Mouse (Mus musculus): ENCODE results near the gene Dcdc2c. TPM values are rescaled to one million over a fixed set of nuclear protein-coding genes. Genes with fewer than 3 reads are reported as not detected.
A peak's percentile ranks its signal among the peaks of the same experiment; 100 is the strongest.

Gene Dcdc2c
- polyA plus RNA-seq, 1 experiment from 2014 or later, result not detected

- WGBS, result 88% methylated on average over 5 of the region's 5 CpGs
- no peaks in the 10 kb centered on the region for H3K27me3 ChIP-seq (replicated peaks; ENCODE audit: control insufficient read depth, insufficient read depth, low read length)
- no peak overlapping the region for H3K9ac ChIP-seq (replicated peaks; ENCODE audit: low read depth, low read length)
- no peak for ATAC-seq
- no peak overlapping the region for H3K4me2 ChIP-seq (ENCODE audit: low read length)
- no peaks in the 10 kb centered on the region for H3K9me3 ChIP-seq (ENCODE audit: control insufficient read depth, low read length)
- H3K36me3 ChIP-seq (ENCODE audit: control insufficient read depth, insufficient read depth), result no peaks in the 10 kb centered on the region
- H3K27ac ChIP-seq (ENCODE audit: low read length), result no peak overlapping the region
- H3K4me1 ChIP-seq (replicated peaks; ENCODE audit: control insufficient read depth, insufficient read depth, low read length), result no peaks in the 10 kb centered on the region
- H3K4me3 ChIP-seq (replicated peaks; ENCODE audit: low read length), result no peak overlapping the region
These were observed 57.9 kb downstream of the Dcdc2c start for GRCm38 (mm10) chr12:28494289-28494688.

- Histone ChIP-seq H3K9me3 (ENCODE audit: control insufficient read depth, low read length) (no peaks in the 10 kb centered on the region), H3K27ac (ENCODE audit: low read length) (no peak overlapping the region), H3K4me2 (ENCODE audit: low read length) (no peak overlapping the region), H3K36me3 (ENCODE audit: control insufficient read depth, insufficient read depth) (no peaks in the 10 kb centered on the region), H3K27me3 (replicated peaks; ENCODE audit: control insufficient read depth, insufficient read depth, low read length) (no peaks in the 10 kb centered on the region), H3K4me3 (replicated peaks; ENCODE audit: low read length) (no peak overlapping the region), H3K9ac (replicated peaks; ENCODE audit: low read depth, low read length) (no peak overlapping the region), H3K4me1 (replicated peaks; ENCODE audit: control insufficient read depth, insufficient read depth, low read length) (no peaks in the 10 kb centered on the region)
- WGBS, result 73% methylated on average over 10 of the region's 10 CpGs
- no peak for ATAC-seq
These were observed 69.6 kb downstream of the Dcdc2c start for GRCm38 (mm10) chr12:28482483-28483160.

- no peaks in the 10 kb centered on the region for H3K27me3 ChIP-seq (replicated peaks; ENCODE audit: control insufficient read depth, insufficient read depth, low read length)
- peak; percentile 95 for ATAC-seq
- H3K4me2 ChIP-seq (ENCODE audit: low read length), result no peak overlapping the region
- no peak overlapping the region for H3K27ac ChIP-seq (ENCODE audit: low read length)
- no peaks in the 10 kb centered on the region for H3K9me3 ChIP-seq (ENCODE audit: control insufficient read depth, low read length)
- H3K4me1 ChIP-seq (replicated peaks; ENCODE audit: control insufficient read depth, insufficient read depth, low read length), result peaks cover 7% of the 10 kb centered on the region
- no peaks in the 10 kb centered on the region for H3K36me3 ChIP-seq (ENCODE audit: control insufficient read depth, insufficient read depth)
- 7% methylated on average over 2 of the region's 2 CpGs for WGBS
- no peak overlapping the region for H3K9ac ChIP-seq (replicated peaks; ENCODE audit: low read depth, low read length)
- no peak overlapping the region for H3K4me3 ChIP-seq (replicated peaks; ENCODE audit: low read length)
These were observed 91.2 kb downstream of the Dcdc2c start for GRCm38 (mm10) chr12:28460951-28461431.

GRCm38 (mm10) chr12:28460523-28460922 lies 91.7 kb downstream of the Dcdc2c start:
- ATAC-seq, result no peak
- Histone ChIP-seq H3K36me3 (ENCODE audit: control insufficient read depth, insufficient read depth) (no peaks in the 10 kb centered on the region), H3K27me3 (replicated peaks; ENCODE audit: control insufficient read depth, insufficient read depth, low read length) (no peaks in the 10 kb centered on the region), H3K9me3 (ENCODE audit: control insufficient read depth, low read length) (no peaks in the 10 kb centered on the region), H3K9ac (replicated peaks; ENCODE audit: low read depth, low read length) (no peak overlapping the region), H3K27ac (ENCODE audit: low read length) (peak overlapping the region; percentile 59; the same call in 1 of the 2 replicates), H3K4me3 (replicated peaks; ENCODE audit: low read length) (no peak overlapping the region), H3K4me1 (replicated peaks; ENCODE audit: control insufficient read depth, insufficient read depth, low read length) (peaks cover 7% of the 10 kb centered on the region), H3K4me2 (ENCODE audit: low read length) (no peak overlapping the region)
- WGBS, result 5% methylated on average over 7 of the region's 7 CpGs

GRCm38 (mm10) chr12:28458786-28459185 lies 93.4 kb downstream of the Dcdc2c start:
- 79% methylated on average over 5 of the region's 5 CpGs for WGBS
- Histone ChIP-seq H3K9me3 (ENCODE audit: control insufficient read depth, low read length) (no peaks in the 10 kb centered on the region), H3K4me1 (replicated peaks; ENCODE audit: control insufficient read depth, insufficient read depth, low read length) (peaks cover 7% of the 10 kb centered on the region), H3K4me3 (replicated peaks; ENCODE audit: low read length) (no peak overlapping the region), H3K9ac (replicated peaks; ENCODE audit: low read depth, low read length) (no peak overlapping the region), H3K4me2 (ENCODE audit: low read length) (no peak overlapping the region), H3K36me3 (ENCODE audit: control insufficient read depth, insufficient read depth) (no peaks in the 10 kb centered on the region), H3K27ac (ENCODE audit: low read length) (no peak overlapping the region), H3K27me3 (replicated peaks; ENCODE audit: control insufficient read depth, insufficient read depth, low read length) (no peaks in the 10 kb centered on the region)
- ATAC-seq, result no peak

- ATAC-seq, result no peak
- no peaks in the 10 kb centered on the region for H3K36me3 ChIP-seq (ENCODE audit: control insufficient read depth, insufficient read depth)
- 75% methylated on average over 5 of the region's 5 CpGs for WGBS
These were observed 115.7 kb downstream of the Dcdc2c start for GRCm38 (mm10) chr12:28436536-28436935.

GRCm38 (mm10) chr12:28432729-28433067 lies 119.5 kb downstream of the Dcdc2c start:
- Histone ChIP-seq H3K9me3 (ENCODE audit: control insufficient read depth, low read length) (peaks cover 5% of the 10 kb centered on the region; the same call in 1 of the 2 replicates), H3K36me3 (ENCODE audit: control insufficient read depth, insufficient read depth) (no peaks in the 10 kb centered on the region), H3K9ac (replicated peaks; ENCODE audit: low read depth, low read length) (no peak overlapping the region), H3K4me3 (replicated peaks; ENCODE audit: low read length) (no peak overlapping the region), H3K27me3 (replicated peaks; ENCODE audit: control insufficient read depth, insufficient read depth, low read length) (no peaks in the 10 kb centered on the region), H3K4me1 (replicated peaks; ENCODE audit: control insufficient read depth, insufficient read depth, low read length) (peaks cover 13% of the 10 kb centered on the region), H3K27ac (ENCODE audit: low read length) (no peak overlapping the region; the same call in 1 of the 2 replicates), H3K4me2 (ENCODE audit: low read length) (no peak overlapping the region)
- peak; percentile 47 for ATAC-seq
- 76% methylated on average over 3 of the region's 3 CpGs for WGBS

More at GRCm38 (mm10) chr12:28436536-28436935, 115.7 kb downstream of the Dcdc2c start:
- Histone ChIP-seq H3K4me2 (ENCODE audit: low read length) (no peak overlapping the region), H3K4me1 (replicated peaks; ENCODE audit: control insufficient read depth, insufficient read depth, low read length) (peaks cover 9% of the 10 kb centered on the region), H3K27me3 (replicated peaks; ENCODE audit: control insufficient read depth, insufficient read depth, low read length) (no peaks in the 10 kb centered on the region), H3K9me3 (ENCODE audit: control insufficient read depth, low read length) (no peaks in the 10 kb centered on the region), H3K9ac (replicated peaks; ENCODE audit: low read depth, low read length) (no peak overlapping the region), H3K4me3 (replicated peaks; ENCODE audit: low read length) (no peak overlapping the region), H3K27ac (ENCODE audit: low read length) (no peak overlapping the region)

GRCm38 (mm10) chr12:28431832-28432728 lies 120.1 kb downstream of the Dcdc2c start:
- Histone ChIP-seq H3K27ac (ENCODE audit: low read length) (peak overlapping the region; percentile 99), H3K9ac (replicated peaks; ENCODE audit: low read depth, low read length) (peak overlapping the region; percentile 76), H3K4me2 (ENCODE audit: low read length) (peak overlapping the region; percentile 74), H3K4me1 (replicated peaks; ENCODE audit: control insufficient read depth, insufficient read depth, low read length) (peaks cover 13% of the 10 kb centered on the region), H3K36me3 (ENCODE audit: control insufficient read depth, insufficient read depth) (no peaks in the 10 kb centered on the region), H3K27me3 (replicated peaks; ENCODE audit: control insufficient read depth, insufficient read depth, low read length) (no peaks in the 10 kb centered on the region), H3K4me3 (replicated peaks; ENCODE audit: low read length) (peak overlapping the region; percentile 52), H3K9me3 (ENCODE audit: control insufficient read depth, low read length) (peaks cover 5% of the 10 kb centered on the region; the same call in 1 of the 2 replicates)
- peak; percentile 95 for ATAC-seq
- WGBS, result 2% methylated on average over 19 of the region's 19 CpGs

- H3K4me1 ChIP-seq (replicated peaks; ENCODE audit: control insufficient read depth, insufficient read depth, low read length), result peaks cover 13% of the 10 kb centered on the region
- WGBS, result 94% methylated on average over 5 of the region's 5 CpGs
- no peak overlapping the region for H3K4me3 ChIP-seq (replicated peaks; ENCODE audit: low read length)
- peaks cover 5% of the 10 kb centered on the region; the same call in 1 of the 2 replicates for H3K9me3 ChIP-seq (ENCODE audit: control insufficient read depth, low read length)
- H3K27me3 ChIP-seq (replicated peaks; ENCODE audit: control insufficient read depth, insufficient read depth, low read length), result no peaks in the 10 kb centered on the region
- no peak overlapping the region for H3K27ac ChIP-seq (ENCODE audit: low read length)
- no peak overlapping the region for H3K9ac ChIP-seq (replicated peaks; ENCODE audit: low read depth, low read length)
- no peaks in the 10 kb centered on the region for H3K36me3 ChIP-seq (ENCODE audit: control insufficient read depth, insufficient read depth)
- H3K4me2 ChIP-seq (ENCODE audit: low read length), result no peak overlapping the region
- no peak for ATAC-seq
These were observed 122.3 kb downstream of the Dcdc2c start for GRCm38 (mm10) chr12:28429856-28430255.
